Mouse (Mus musculus): Measurements from ENCODE around the gene Zfp976. TPM values are rescaled to one million over a fixed set of nuclear protein-coding genes. Genes with fewer than 3 reads are reported as not detected.
"Not testable (repeated sequence)": the region's sequence is repeated elsewhere in the genome, so short reads cannot be mapped to it uniquely, and the experiment has no call there.

The Zfp976 gene
- polyA plus RNA-seq, 1 experiment from 2014 or later: 5.9 TPM

DNA sequence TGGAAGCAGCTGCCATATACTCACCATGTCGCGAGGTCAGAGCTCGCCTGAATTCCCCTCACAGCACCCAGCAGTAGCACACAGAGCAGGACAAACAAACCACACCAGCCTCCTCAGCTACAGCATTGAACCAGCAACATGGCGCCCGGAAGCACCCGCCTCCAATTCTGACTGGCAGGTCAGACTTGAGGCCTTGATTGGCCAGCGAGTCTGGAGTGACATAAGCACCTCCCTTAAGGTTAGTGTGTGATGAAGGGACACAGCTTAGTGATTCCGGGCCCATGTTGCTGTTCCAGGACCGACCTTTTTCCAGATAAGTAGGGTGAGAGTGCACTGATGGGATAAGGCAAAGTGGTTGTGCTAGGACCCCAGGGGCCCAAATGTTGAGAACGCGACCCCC lies 50.0 kb downstream of the Zfp976 start, which contains the start of gene Zfp977:
TSS of gene Zfp977 (minus strand) at position 135 of the 400 bp plus-strand sequence.
- not testable (repeated sequence) for H3K36me3 ChIP-seq (ENCODE audit: control insufficient read depth, insufficient read depth, low read length); H3K27ac ChIP-seq (ENCODE audit: low read length); H3K4me3 ChIP-seq (ENCODE audit: low read depth, low read length); H3K4me2 ChIP-seq (replicated peaks; ENCODE audit: low read depth, low read length); H3K9me3 ChIP-seq (ENCODE audit: control insufficient read depth, low read depth, low read length); ATAC-seq (ENCODE audit: insufficient number of reproducible peaks, insufficient read depth, low FRiP score, low read depth); H3K4me1 ChIP-seq (ENCODE audit: control insufficient read depth, insufficient read depth, low read length); H3K9ac ChIP-seq (replicated peaks; ENCODE audit: low read depth, low read length); H3K27me3 ChIP-seq (ENCODE audit: control insufficient read depth, insufficient read depth, low read length)
- 91% methylated on average over 11 of the region's 11 CpGs for WGBS

- H3K4me2 ChIP-seq (replicated peaks; ENCODE audit: low read depth, low read length); H3K36me3 ChIP-seq (ENCODE audit: control insufficient read depth, insufficient read depth, low read length); H3K9ac ChIP-seq (replicated peaks; ENCODE audit: low read depth, low read length); H3K27me3 ChIP-seq (ENCODE audit: control insufficient read depth, insufficient read depth, low read length); H3K4me3 ChIP-seq (ENCODE audit: low read depth, low read length); ATAC-seq (ENCODE audit: insufficient number of reproducible peaks, insufficient read depth, low FRiP score, low read depth); H3K27ac ChIP-seq (ENCODE audit: low read length); H3K9me3 ChIP-seq (ENCODE audit: control insufficient read depth, low read depth, low read length); H3K4me1 ChIP-seq (ENCODE audit: control insufficient read depth, insufficient read depth, low read length): not testable (repeated sequence)
These were observed 51.1 kb downstream of the Zfp976 start for GRCm38 (mm10) chr7:42591311-42591710.

DNA sequence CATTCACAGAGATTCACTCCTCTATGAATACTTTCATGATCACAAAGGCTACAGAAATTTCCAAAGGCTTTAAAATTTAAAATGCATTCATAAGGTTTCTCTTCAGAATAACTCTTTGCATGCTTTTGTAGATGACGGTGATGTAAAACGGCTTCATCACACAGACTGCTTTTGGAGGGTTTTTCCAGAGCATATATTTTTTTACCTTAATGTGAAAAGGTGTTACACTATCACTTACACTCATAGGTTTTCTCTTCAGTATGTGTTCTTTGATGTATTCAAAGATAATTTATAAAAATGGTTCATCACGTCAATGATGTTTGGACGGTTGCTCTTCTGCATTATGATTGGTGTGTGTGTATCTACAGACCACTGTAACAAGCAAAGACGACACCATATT lies 63.9 kb downstream of the Zfp976 start, which contains the start of gene Gm21028:
TSS of gene Gm21028 (minus strand) at position 101 of the 400 bp plus-strand sequence.
- no peaks in the 10 kb centered on the region for H3K4me1 ChIP-seq (ENCODE audit: control insufficient read depth, insufficient read depth, low read length)
- no peak within 1 kb of the TSS for H3K4me2 ChIP-seq (replicated peaks; ENCODE audit: low read depth, low read length)
- no peak for ATAC-seq (ENCODE audit: insufficient number of reproducible peaks, insufficient read depth, low FRiP score, low read depth)
- H3K9me3 ChIP-seq (ENCODE audit: control insufficient read depth, low read depth, low read length): peaks cover 38% of the 10 kb centered on the region
- no peak within 1 kb of the TSS for H3K4me3 ChIP-seq (ENCODE audit: low read depth, low read length)
- no peaks in the 10 kb centered on the region for H3K36me3 ChIP-seq (ENCODE audit: control insufficient read depth, insufficient read depth, low read length)
- H3K9ac ChIP-seq (replicated peaks; ENCODE audit: low read depth, low read length): no peak within 1 kb of the TSS
- no peak within 1 kb of the TSS for H3K27ac ChIP-seq (ENCODE audit: low read length)
- WGBS: 91% methylated on average over 5 of the region's 5 CpGs
- no peaks in the 10 kb centered on the region for H3K27me3 ChIP-seq (ENCODE audit: control insufficient read depth, insufficient read depth, low read length)

Small RNA genes within 50 kb of the gene (microRNA-seq; reads per million reads assigned to microRNA genes)
- gene Gm24938: not detected

Other genes with a start within 250 kb of the Zfp976 start
- not detected in 2 replicates for gene 4933421I07Rik, start 194.5 kb downstream of the Zfp976 start, polyA plus RNA-seq (2014; fragmentation: Nextera tagmentation; extraction: Ambion mirVana)
- gene Zfp141, start 136.8 kb downstream of the Zfp976 start, polyA plus RNA-seq (2014; fragmentation: Nextera tagmentation; extraction: Ambion mirVana): 11.9 and 15.6 TPM in 2 replicates
- not detected in 2 replicates for gene Gm21028, start 64.0 kb downstream of the Zfp976 start, polyA plus RNA-seq (2014; fragmentation: Nextera tagmentation; extraction: Ambion mirVana)
- 2.1 and 4.2 TPM in 2 replicates for gene Zfp977, start 50.0 kb downstream of the Zfp976 start, polyA plus RNA-seq (2014; fragmentation: Nextera tagmentation; extraction: Ambion mirVana)
- 9.5 and 10.8 TPM in 2 replicates for gene Zfp975, start 50.2 kb upstream of the Zfp976 start, polyA plus RNA-seq (2014; fragmentation: Nextera tagmentation; extraction: Ambion mirVana)
- gene Gm17067, start 84.4 kb upstream of the Zfp976 start, polyA plus RNA-seq (2014; fragmentation: Nextera tagmentation; extraction: Ambion mirVana): not detected in 2 replicates
- gene Vmn2r62, start 150.9 kb upstream of the Zfp976 start, polyA plus RNA-seq (2014; fragmentation: Nextera tagmentation; extraction: Ambion mirVana): not detected in 2 replicates
- gene Gm2381, start 224.6 kb upstream of the Zfp976 start, polyA plus RNA-seq (2014; fragmentation: Nextera tagmentation; extraction: Ambion mirVana): not detected in 2 replicates